ENCODE assay signal across 26 mouse cellular contexts in the genomic region with DNA sequence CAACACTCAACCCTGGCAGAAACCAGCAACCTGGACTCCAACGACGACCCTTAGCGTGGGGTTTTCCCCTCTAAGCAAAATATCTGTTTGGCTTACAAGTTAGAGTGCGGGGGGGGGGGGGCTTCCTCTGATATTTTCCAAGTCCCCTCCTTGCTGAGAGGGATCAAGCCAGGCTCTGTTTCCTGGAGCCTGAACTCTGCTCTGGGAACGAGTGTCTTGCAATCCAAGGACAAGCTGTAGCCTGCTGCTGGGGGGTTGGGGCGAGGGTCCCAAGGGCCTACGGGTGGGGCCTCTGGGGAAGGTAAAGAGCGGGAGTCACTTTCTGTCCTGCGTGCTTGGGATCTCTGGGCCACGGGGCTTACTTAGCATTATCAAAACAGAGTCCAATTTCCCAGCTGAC. TPM values are rescaled to one million over a fixed set of nuclear protein-coding genes. Genes with fewer than 3 reads are reported as not detected.
DNase-seq lines count a peak whose midpoint lies in the region; ATAC-seq lines count a peak whose summit lies in the region.
"Had no signal": no experiment of that assay in that cellular context is flagged by ENCODE, and none has a peak within 500 bp of the region (broad histone marks: within the 10 kb centered on the region; RNA-seq: fewer than 3 reads in every experiment).

No protein-coding gene starts in this region.

- peak; percentile 92 for DNase-seq in midbrain, embryonic 11.5 days (ENCODE audit: low spot score, missing footprints)
- DNase-seq in heart, adult 9 months (ENCODE audit: low spot score in 2 of 2), result no peak
- DNase-seq in spleen, postnatal 10 days (ENCODE audit: low spot score in 2 of 2), result no peak
- DNase-seq: adrenal gland, postnatal 36 days; cerebellum, postnatal 36 days; gastrocnemius, postnatal 10 days; heart, postnatal 10 days; kidney, adult 18-20 months; kidney, postnatal 10 days; layer of hippocampus, postnatal 36 days; liver; liver, postnatal 0 days; lung, postnatal 10 days; thymus, postnatal 25 days had no signal

- H3K4me3 ChIP-seq in forebrain, embryonic 12.5 days (replicated peaks), result peak overlapping the region; percentile 29
- H3K4me3 ChIP-seq in forebrain, embryonic 16.5 days (replicated peaks; ENCODE audit: low read length), result no peak overlapping the region
- H3K4me3 ChIP-seq in hindbrain, embryonic 12.5 days, result peak overlapping the region; percentile 55
- H3K4me3 ChIP-seq in midbrain, embryonic 11.5 days (ENCODE audit: low read depth, low read length), result peak overlapping the region; percentile 19; the same call in 1 of the 2 replicates
- H3K4me3 ChIP-seq in neural tube, embryonic 12.5 days, result peak overlapping the region; percentile 36
- H3K4me3 ChIP-seq: heart, embryonic 10.5 days; layer of hippocampus, adult 2 months had no signal

- no peak overlapping the region for H3K9ac ChIP-seq in forebrain, embryonic 12.5 days
- no peak overlapping the region for H3K9ac ChIP-seq in forebrain, embryonic 16.5 days (replicated peaks; ENCODE audit: low read depth, low read length)
- H3K9ac ChIP-seq in hindbrain, embryonic 12.5 days, result peak overlapping the region; percentile 75
- H3K9ac ChIP-seq in midbrain, embryonic 11.5 days (ENCODE audit: low read length), result peak overlapping the region; percentile 57; the same call in 1 of the 2 replicates
- peak overlapping the region; percentile 64 for H3K9ac ChIP-seq in neural tube, embryonic 12.5 days
- H3K9ac ChIP-seq: liver, postnatal 0 days had no signal

- no peaks in the 10 kb centered on the region for H3K36me3 ChIP-seq in forebrain, embryonic 12.5 days (replicated peaks)
- H3K36me3 ChIP-seq in forebrain, embryonic 16.5 days (ENCODE audit: control insufficient read depth, insufficient read depth), result no peaks in the 10 kb centered on the region
- H3K36me3 ChIP-seq in hindbrain, embryonic 12.5 days, result no peaks in the 10 kb centered on the region
- H3K36me3 ChIP-seq in midbrain, embryonic 11.5 days (ENCODE audit: control insufficient read depth, insufficient read depth, low read length), result no peaks in the 10 kb centered on the region
- no peaks in the 10 kb centered on the region for H3K36me3 ChIP-seq in neural tube, embryonic 12.5 days
- H3K36me3 ChIP-seq: heart, embryonic 10.5 days had no signal

- peaks cover 31% of the 10 kb centered on the region for H3K4me1 ChIP-seq in forebrain, embryonic 12.5 days
- H3K4me1 ChIP-seq in forebrain, embryonic 16.5 days (replicated peaks; ENCODE audit: control insufficient read depth, insufficient read depth, low read length), result peaks cover 11% of the 10 kb centered on the region
- H3K4me1 ChIP-seq in hindbrain, embryonic 12.5 days, result peaks cover 12% of the 10 kb centered on the region
- peaks cover 3% of the 10 kb centered on the region for H3K4me1 ChIP-seq in midbrain, embryonic 11.5 days (ENCODE audit: control insufficient read depth, insufficient read depth, low read length)
- H3K4me1 ChIP-seq in neural tube, embryonic 12.5 days, result peaks cover 12% of the 10 kb centered on the region; the same call in 1 of the 2 replicates

- no peak for ATAC-seq in forebrain, embryonic 12.5 days (ENCODE audit: low FRiP score)
- no peak for ATAC-seq in forebrain, embryonic 16.5 days
- no peak for ATAC-seq in hindbrain, embryonic 12.5 days (ENCODE audit: low FRiP score)
- ATAC-seq in midbrain, embryonic 11.5 days (ENCODE audit: low FRiP score), result no peak
- no peak for ATAC-seq in neural tube, embryonic 12.5 days (ENCODE audit: low FRiP score, low read depth)
- no peak for ATAC-seq in megakaryocyte progenitor cell, adult 5-6 weeks (replicated peaks; ENCODE audit: poor library complexity)
- ATAC-seq: liver, postnatal 0 days had no signal

- peak overlapping the region; percentile 43 for H3K4me2 ChIP-seq in forebrain, embryonic 12.5 days
- no peak overlapping the region for H3K4me2 ChIP-seq in forebrain, embryonic 16.5 days (ENCODE audit: low read length)
- H3K4me2 ChIP-seq in hindbrain, embryonic 12.5 days (replicated peaks), result peak overlapping the region; percentile 59
- H3K4me2 ChIP-seq in midbrain, embryonic 11.5 days, result peak overlapping the region; percentile 38
- H3K4me2 ChIP-seq in neural tube, embryonic 12.5 days (replicated peaks), result peak overlapping the region; percentile 58

- H3K9me3 ChIP-seq in forebrain, embryonic 12.5 days, result no peaks in the 10 kb centered on the region
- H3K9me3 ChIP-seq in forebrain, embryonic 16.5 days (ENCODE audit: control insufficient read depth, low read length), result no peaks in the 10 kb centered on the region
- H3K9me3 ChIP-seq in hindbrain, embryonic 12.5 days (replicated peaks), result no peaks in the 10 kb centered on the region
- no peaks in the 10 kb centered on the region for H3K9me3 ChIP-seq in midbrain, embryonic 11.5 days (ENCODE audit: control insufficient read depth, low read length)
- H3K9me3 ChIP-seq in neural tube, embryonic 12.5 days, result no peaks in the 10 kb centered on the region
- H3K9me3 ChIP-seq: heart, embryonic 10.5 days had no signal

- H3K27ac ChIP-seq in forebrain, embryonic 12.5 days, result peak overlapping the region; percentile 80
- no peak overlapping the region for H3K27ac ChIP-seq in forebrain, embryonic 16.5 days (ENCODE audit: low read length)
- peak overlapping the region; percentile 95 for H3K27ac ChIP-seq in hindbrain, embryonic 12.5 days
- peak overlapping the region; percentile 69; the same call in 1 of the 2 replicates for H3K27ac ChIP-seq in midbrain, embryonic 11.5 days (ENCODE audit: low read depth, low read length)
- H3K27ac ChIP-seq in neural tube, embryonic 12.5 days, result peak overlapping the region; percentile 87
- H3K27ac ChIP-seq: heart, embryonic 10.5 days; layer of hippocampus, adult 2 months had no signal

- peaks cover 97% of the 10 kb centered on the region for H3K27me3 ChIP-seq in forebrain, embryonic 12.5 days
- peaks cover 67% of the 10 kb centered on the region for H3K27me3 ChIP-seq in forebrain, embryonic 16.5 days (replicated peaks; ENCODE audit: control insufficient read depth, insufficient read depth, low read length)
- H3K27me3 ChIP-seq in hindbrain, embryonic 12.5 days, result peaks cover 92% of the 10 kb centered on the region
- H3K27me3 ChIP-seq in midbrain, embryonic 11.5 days (ENCODE audit: control insufficient read depth, insufficient read depth, low read length), result peaks cover 88% of the 10 kb centered on the region
- H3K27me3 ChIP-seq in neural tube, embryonic 12.5 days (replicated peaks), result peaks cover 96% of the 10 kb centered on the region

- WGBS in forebrain, embryonic 12.5 days, result 4% methylated on average over 10 of the region's 10 CpGs
- WGBS in forebrain, embryonic 16.5 days, result 3% methylated on average over 10 of the region's 10 CpGs
- under 1% methylated on average over 10 of the region's 10 CpGs for WGBS in hindbrain, embryonic 12.5 days
- WGBS in midbrain, embryonic 11.5 days, result 3% methylated on average over 10 of the region's 10 CpGs
- WGBS in neural tube, embryonic 12.5 days, result under 1% methylated on average over 10 of the region's 10 CpGs

RNA-seq across cellular contexts. Expression of a gene that starts 4.9 kb away (rescaled TPM):
- polyA plus RNA-seq in forebrain, embryonic 12.5 days (2016; fragmentation: Nextera tagmentation; extraction: Ambion mirVana), result 23.8 and 26.6 TPM in 2 replicates
- polyA plus RNA-seq in forebrain, embryonic 16.5 days (2015; fragmentation: Nextera tagmentation; extraction: Ambion mirVana), result 3.8 and 7.0 TPM in 2 replicates
- 63.0 and 67.2 TPM in 2 replicates for polyA plus RNA-seq in hindbrain, embryonic 12.5 days (2016; fragmentation: Nextera tagmentation; extraction: Ambion mirVana)
- 21.5 and 22.0 TPM in 2 replicates for polyA plus RNA-seq in midbrain, embryonic 11.5 days (2014; fragmentation: Nextera tagmentation; extraction: Ambion mirVana)
- polyA plus RNA-seq in neural tube, embryonic 12.5 days (2016; fragmentation: Nextera tagmentation; extraction: Ambion mirVana), result 64.9 and 70.8 TPM in 2 replicates
- not detected in 2 replicates for total RNA-seq in megakaryocyte progenitor cell, adult 5-6 weeks (2015)
- not detected in 2 replicates for total RNA-seq in megakaryocyte progenitor cell, adult 5-6 weeks (2017)
- total RNA-seq: adrenal gland, postnatal 36 days; CH12.LX; gastrocnemius, postnatal 10 days; heart, postnatal 10 days; megakaryocyte, adult 5-6 weeks; MEL had no signal
- polyA plus RNA-seq: liver, postnatal 0 days had no signal

RNA-seq across cellular contexts. Expression of a gene that starts 46.0 kb away (rescaled TPM):
- polyA plus RNA-seq in forebrain, embryonic 12.5 days (2016; fragmentation: Nextera tagmentation; extraction: Ambion mirVana), result 4.5 and 5.1 TPM in 2 replicates
- polyA plus RNA-seq in forebrain, embryonic 16.5 days (2015; fragmentation: Nextera tagmentation; extraction: Ambion mirVana), result 1.9 and 2.3 TPM in 2 replicates
- 5.4 and 7.5 TPM in 2 replicates for polyA plus RNA-seq in hindbrain, embryonic 12.5 days (2016; fragmentation: Nextera tagmentation; extraction: Ambion mirVana)
- polyA plus RNA-seq in midbrain, embryonic 11.5 days (2014; fragmentation: Nextera tagmentation; extraction: Ambion mirVana), result 4.2 TPM in 2 replicates
- 7.0 TPM in 2 replicates for polyA plus RNA-seq in neural tube, embryonic 12.5 days (2016; fragmentation: Nextera tagmentation; extraction: Ambion mirVana)
- total RNA-seq in megakaryocyte progenitor cell, adult 5-6 weeks (2015), result 1.6 and 7.1 TPM in 2 replicates
- 3.2 and 9.0 TPM in 2 replicates for total RNA-seq in megakaryocyte progenitor cell, adult 5-6 weeks (2017)

RNA-seq across cellular contexts. Expression of a gene that starts 49.8 kb away (rescaled TPM):
- not detected in 2 replicates for polyA plus RNA-seq in forebrain, embryonic 12.5 days (2016; fragmentation: Nextera tagmentation; extraction: Ambion mirVana)
- polyA plus RNA-seq in forebrain, embryonic 16.5 days (2015; fragmentation: Nextera tagmentation; extraction: Ambion mirVana), result not detected in 2 replicates
- not detected in 2 replicates for polyA plus RNA-seq in hindbrain, embryonic 12.5 days (2016; fragmentation: Nextera tagmentation; extraction: Ambion mirVana)
- not detected in 2 replicates for polyA plus RNA-seq in midbrain, embryonic 11.5 days (2014; fragmentation: Nextera tagmentation; extraction: Ambion mirVana)
- not detected in 2 replicates for polyA plus RNA-seq in neural tube, embryonic 12.5 days (2016; fragmentation: Nextera tagmentation; extraction: Ambion mirVana)
- total RNA-seq in megakaryocyte progenitor cell, adult 5-6 weeks (2015), result not detected in 2 replicates
- total RNA-seq in megakaryocyte progenitor cell, adult 5-6 weeks (2017), result not detected in 2 replicates
- total RNA-seq: CH12.LX; gastrocnemius, postnatal 10 days; heart, postnatal 10 days; layer of hippocampus, postnatal 36 days; megakaryocyte, adult 5-6 weeks; MEL had no signal
- polyA plus RNA-seq: embryonic facial prominence, embryonic 11.5 days; frontal cortex, adult 2 months had no signal

Comparison
In these comparisons a context has a peak if more than half of its experiments do, and no peak if none do; other contexts are left out.
1. H3K9ac ChIP-seq: peak in hindbrain, embryonic 12.5 days (single experiment), midbrain, embryonic 11.5 days (single experiment) and neural tube, embryonic 12.5 days (single experiment); none in forebrain, embryonic 12.5 days (single experiment) and forebrain, embryonic 16.5 days (single experiment).